Mouse (Mus musculus): ENCODE results near the gene Evi5. TPM values are rescaled to one million over a fixed set of nuclear protein-coding genes. Genes with fewer than 3 reads are reported as not detected.

The Evi5 gene
- total RNA-seq, 2 experiments from 2014 or later: 42.9 to 48.2 TPM

DNA sequence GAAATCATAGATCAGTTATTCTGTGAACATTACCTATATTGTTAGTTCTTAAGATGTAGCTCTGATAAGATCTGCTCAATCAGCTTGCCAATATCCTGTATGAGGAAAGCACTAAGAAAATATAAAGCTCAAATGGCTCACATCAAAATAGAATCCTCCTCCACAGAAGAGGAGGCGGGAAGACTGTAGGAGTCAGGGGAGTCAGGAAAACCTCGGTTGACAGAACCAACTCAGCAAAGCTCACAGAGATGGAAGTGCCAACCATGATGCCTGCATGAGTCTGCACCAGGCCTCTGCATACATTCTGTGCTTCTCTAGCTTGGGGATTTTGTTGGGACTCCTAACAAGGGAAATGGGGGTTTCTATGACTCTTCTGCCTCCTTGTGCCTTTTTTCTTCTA lies 73.7 kb downstream of the Evi5 start:
- no peak for DNase-seq

DNA sequence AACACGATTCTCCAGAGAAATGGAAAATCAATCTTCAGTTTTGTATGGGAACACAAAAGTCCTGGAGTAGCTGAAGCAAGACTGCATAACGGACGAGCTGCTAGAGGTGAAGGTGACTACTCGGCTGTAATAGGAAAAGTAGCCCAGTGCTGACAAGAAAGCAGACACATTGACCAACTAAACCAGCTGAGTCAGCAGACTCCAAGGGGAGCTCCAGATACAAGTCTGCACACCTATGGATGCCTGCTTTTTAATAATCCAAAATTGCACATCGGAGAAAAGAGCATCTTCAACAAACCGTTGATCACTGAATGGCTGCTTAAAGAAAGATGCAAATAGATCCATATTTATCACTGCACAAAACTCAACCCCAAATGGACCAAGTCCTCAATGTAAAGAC lies 76.6 kb downstream of the Evi5 start:
- no peak for DNase-seq

DNA sequence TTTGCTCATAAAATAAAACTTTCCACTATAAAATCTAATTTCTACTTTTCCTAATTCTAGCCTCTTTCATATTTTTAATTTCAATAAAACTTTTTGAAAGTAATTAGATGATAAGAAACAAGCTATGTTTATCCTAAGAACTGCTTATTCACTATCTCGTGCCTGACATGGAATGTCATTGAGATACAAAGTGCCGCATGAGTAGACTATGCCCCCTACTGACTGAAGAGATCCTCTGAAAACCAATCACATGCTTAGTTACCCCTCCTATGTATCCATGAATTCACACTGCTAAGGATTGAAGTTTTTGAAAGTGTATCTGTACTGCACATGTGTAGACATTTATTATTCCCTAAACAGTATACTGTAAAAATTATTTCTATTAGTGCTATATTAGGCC lies 81.0 kb downstream of the Evi5 start:
- DNase-seq: no peak

DNA sequence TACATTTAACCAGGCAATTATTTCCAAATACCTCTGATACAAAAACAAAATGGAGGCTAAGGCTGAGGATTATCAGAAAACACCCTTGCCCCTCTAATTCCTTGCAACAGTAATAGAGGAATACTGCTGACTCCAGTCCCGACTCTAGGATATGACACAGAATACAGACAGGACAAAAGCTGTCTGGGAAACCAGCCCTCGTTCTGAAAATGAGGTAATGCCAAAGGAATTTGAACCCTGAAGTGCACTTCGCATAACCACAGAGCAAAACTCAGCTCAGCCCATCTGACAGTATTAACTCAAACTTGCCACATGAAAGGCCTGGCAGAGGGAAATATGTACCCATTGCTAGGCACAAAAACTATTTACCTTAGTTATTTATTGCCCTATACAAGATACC lies 81.6 kb downstream of the Evi5 start:
- peak; percentile 35 for DNase-seq

DNA sequence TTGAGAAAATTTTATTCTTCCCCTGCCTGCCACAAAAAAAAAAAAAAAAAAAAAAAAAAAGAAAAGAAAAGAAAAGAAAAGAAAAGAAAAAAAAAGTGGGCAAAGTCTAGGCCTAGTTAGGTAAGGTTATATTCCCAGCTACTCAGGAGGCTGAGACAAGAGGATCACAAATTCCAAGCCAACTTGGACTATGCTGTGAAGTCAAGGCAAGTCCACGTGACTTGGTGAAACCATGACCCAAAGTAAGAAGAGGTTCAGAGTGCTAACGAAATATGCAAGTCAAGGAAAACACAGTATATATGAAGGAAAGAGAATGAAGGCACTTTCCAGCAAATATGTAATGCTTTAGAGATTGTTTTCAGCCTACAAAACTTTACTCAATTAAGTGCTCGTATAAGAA lies 82.4 kb downstream of the Evi5 start:
- no peak for DNase-seq

DNA sequence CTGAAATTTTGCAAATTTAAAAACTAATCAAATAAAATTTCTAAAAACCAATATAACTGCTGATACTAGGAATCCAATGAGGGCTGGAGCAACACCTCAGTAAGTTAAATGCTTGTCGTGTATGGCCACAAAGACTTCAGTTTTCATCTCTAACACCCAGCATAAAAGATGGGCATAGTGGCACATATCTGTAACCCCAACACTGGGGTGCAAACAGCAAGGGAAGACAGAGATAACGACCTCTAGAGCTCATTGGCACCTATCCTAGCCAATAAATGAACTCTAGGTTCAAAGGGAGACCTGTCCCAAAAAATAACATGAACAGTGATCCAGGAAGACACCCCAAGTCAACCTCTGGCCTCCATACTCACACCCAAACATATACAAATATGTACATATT lies 82.9 kb downstream of the Evi5 start:
- no peak for DNase-seq

DNA sequence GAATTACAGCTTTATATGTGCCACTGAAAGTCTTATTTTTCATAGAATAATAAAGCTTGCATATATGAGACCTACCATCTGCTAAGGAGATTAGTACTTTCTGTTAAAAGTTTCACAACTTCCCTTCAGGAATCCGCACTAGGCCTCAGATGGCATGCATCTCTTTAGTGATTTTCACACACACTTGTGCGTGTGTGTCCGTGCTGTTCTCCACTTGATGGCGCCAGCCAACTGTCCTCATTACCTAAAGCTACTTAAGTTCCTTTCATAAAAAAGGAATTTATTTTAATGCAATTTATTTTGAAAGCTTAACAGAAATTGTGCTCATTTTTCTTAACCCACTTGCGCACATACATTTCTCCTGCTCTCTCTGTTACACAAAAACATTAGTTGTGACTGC lies 85.4 kb downstream of the Evi5 start:
- DNase-seq: peak; percentile 31

DNA sequence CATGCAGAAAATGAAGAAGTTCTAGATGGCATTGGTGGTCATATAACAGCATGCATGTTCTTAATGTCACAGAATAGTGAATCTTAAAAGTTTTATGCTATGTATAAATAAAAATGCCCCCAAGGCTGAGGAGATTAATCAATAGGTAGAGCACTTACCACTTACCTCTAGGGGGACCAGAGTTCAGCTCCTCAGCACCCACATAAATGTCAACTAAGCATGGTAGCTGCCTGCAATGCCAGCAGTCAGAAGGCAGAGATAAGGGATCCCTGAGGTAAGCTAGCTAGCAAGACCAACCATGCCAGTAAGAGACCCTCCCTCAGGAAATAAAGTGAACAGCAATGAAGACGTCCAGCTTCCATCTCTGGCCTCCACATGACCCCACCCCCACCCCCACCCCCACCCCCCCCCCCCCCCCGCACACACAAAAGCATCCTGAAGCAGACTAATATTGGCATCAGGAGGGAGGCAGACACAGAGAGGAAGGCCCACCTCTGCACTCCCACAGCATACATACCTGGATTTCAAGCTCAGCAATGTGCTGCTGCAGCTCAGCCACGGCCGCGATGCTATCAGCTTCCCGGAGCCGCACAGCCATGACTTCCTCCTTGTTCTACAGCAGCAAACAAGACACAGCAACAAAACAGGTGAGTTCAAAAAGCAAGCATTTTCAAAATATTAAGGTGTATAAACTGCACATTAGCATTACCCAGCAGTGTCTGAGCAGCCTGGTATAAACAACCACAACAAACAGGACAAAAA lies 87.0 kb downstream of the Evi5 start:
- no peak for DNase-seq

DNA sequence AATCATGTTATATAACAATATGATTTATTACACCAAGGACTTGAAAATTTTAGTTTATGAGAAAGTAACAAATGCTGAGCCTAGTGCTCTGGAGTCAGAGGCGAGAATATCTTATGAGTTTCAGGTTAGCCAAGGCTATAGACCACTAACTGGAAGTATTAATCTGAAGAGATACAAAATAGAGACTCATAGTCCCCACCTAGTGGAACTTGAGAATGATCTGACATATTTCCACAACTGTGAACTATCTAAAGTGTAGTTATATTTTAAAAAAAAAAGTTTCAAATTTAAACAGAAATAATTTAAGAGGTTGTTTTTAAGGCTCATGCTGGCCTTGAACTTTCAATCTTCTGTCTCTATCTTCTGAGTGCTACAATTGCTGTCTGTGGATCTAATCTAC lies 92.5 kb downstream of the Evi5 start:
- DNase-seq: no peak

DNA sequence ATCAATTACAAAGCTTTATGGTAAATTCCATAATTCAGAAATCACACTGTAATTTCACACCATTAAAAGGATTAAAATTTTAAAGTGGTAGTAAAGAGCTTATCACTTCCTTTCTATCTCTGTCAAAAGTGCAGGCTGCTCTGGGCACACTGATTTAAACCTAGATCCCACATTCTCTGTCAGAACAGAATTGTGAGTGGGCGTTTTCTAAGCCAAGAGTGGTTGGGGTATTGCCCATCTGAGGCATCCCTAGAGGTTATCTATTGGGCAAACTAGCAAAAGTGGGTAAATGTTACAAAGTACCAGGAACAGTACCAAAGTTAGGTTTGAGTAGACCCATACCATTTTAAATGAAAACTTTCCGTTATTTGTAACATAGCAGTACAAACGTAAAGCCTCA lies 96.1 kb downstream of the Evi5 start:
- DNase-seq: no peak

DNA sequence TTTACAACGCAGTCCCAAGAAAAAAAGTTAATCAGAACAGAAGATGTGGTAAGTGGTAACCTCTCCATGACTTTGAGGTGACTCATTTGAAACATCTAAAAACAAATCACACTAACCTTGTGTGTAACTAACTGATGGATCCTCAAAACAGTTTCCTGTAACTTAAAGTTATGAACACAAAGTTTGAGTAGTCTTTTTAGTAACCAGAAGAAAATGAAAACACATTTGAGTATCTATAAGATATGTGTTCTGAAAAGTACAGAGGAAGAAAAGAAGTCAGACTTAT lies 97.4 kb downstream of the Evi5 start:
- no peak for DNase-seq

DNA sequence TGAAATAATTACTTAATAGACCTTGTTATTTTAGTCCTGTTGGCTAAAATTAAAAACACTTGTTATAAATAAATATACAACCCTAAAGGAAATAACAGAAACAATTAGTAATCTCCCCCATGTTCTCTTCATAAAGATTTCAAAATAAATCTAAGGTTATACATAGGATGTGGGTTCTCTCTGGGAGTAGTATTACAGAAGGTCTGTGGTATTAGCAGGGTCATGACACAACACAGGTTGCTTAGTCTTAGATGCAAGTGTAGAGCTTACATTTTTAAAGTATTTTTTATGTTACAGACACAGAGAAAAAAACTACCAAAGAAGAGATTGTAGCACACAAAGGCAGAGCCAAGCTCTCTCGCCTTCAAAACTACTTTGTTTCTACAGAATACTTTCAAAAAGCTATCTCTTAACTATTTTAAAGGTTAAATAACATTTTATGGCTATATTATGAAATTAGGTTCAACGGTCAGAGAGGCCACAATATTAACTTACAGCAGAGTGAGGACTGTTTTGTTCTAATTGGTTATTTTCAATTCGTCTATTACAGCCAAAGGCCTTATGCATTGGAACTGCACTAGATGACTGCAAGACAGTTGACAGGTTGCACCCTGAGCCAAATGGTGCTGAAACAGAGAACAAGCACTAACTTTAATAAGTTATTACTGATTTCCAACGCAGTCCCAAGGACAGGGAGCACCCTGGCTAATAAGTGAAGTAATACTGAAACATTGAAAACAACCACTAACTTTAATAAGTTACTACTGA lies 97.9 kb downstream of the Evi5 start:
- DNase-seq: no peak

DNA sequence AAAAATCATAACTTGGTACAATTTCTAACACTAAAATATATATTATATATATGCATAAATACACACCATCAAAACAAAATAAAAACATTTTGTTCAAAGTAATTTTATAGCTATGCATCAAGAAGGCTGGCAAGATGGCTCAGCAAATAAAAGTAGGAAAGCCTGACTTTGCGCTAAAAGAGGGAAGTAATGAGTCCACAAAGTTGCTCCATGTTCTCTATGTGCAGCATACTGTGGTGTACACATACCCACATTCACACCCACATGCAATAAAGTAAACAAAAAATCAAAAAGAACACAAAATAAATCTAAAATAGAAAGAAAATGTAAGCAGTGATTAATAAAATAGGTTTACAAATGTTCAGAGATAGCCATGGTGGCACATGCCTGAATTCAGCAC lies 99.0 kb downstream of the Evi5 start:
- DNase-seq: no peak

DNA sequence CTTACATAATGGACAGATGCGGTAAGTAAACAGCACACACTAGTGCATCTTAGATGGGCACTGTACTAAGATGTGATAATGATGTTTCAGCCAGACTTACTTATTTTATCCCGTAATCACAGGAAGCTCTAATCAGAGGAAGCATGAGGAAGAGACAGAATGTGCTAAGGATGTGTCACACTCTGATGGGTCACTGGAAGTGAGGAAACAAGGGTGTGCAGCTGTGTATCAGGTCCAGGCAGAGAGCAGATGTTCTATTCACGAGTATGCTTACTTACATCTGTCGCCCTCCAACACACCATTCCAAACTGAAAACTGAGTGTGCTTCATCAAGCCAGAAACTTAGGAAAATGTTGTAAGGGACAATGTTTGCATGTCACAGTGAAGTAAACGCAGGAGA lies 102.9 kb downstream of the Evi5 start:
- no peak for DNase-seq

DNA sequence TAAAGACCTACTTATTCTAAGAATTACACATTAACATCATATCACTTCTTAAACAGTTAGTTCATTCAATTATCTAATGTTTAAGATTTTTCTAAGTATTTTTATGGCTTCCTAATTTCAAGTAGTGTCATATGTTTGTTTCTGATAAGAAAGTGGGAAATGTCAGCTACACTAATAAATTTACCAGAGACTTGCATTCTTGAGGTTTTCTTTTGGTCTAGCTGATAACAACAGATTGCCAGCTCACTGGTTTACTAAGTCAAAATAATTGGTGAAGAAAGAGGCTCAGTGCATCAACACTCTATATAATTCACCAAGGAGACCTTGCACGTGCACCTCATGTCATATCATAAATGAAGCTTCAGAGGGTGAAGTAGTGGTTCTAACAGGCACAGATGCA lies 106.7 kb downstream of the Evi5 start:
- DNase-seq: no peak

DNA sequence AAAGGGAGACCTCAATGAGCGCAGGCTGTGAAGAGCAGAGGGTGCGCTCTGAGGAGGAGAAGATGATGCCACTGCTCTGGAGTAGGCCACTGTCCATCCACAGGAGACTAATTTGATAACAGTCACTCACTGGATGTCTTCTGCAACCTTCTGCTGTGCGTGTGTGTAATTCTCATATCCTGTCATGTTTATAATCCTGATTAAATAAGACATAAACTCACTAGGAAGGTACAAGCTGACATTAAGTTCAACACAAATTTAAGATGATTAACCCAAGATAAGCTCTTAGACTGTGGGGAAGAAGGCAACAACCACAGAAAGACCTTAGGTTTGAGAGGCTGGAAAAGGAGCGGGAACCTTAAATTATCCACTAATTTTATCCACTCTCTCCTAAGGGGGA lies 109.0 kb downstream of the Evi5 start:
- DNase-seq: no peak

DNA sequence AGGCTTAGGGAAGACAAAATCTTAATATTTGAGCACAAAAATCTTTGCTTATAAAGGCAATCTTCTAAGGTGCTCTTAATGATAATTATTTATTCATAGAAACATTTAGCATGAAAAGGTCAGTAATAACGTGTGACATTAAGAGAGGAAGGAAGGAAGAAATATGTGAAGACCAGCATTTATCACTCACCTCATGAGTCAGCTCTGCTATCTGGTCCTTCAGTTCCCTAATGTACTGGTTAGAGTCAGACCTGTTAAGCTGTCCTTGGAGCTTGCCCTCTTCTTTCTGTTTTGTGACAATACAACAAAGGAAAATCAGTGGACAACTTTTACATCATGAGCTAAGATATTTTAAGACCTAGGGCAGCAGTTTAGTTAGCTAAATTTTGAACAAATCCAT lies 110.4 kb downstream of the Evi5 start:
- DNase-seq: no peak

DNA sequence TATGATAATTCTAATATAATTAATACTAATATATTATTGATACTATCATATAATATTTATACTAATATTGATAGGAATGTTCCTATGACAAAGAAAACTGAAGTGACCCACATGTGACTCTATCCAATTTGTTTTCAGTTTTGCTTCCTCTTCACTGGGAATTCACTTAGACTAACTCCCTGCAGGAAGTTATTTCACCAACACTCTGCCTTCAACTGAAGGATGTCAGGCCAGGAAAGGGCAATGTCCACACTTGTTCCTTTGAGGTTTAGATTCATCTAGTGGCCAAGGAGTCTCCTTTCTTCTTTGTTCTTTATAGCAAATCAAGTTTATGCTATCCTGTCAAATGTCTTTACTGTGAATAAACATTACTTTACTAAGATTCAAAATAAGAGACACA lies 111.2 kb downstream of the Evi5 start:
- DNase-seq: no peak

DNA sequence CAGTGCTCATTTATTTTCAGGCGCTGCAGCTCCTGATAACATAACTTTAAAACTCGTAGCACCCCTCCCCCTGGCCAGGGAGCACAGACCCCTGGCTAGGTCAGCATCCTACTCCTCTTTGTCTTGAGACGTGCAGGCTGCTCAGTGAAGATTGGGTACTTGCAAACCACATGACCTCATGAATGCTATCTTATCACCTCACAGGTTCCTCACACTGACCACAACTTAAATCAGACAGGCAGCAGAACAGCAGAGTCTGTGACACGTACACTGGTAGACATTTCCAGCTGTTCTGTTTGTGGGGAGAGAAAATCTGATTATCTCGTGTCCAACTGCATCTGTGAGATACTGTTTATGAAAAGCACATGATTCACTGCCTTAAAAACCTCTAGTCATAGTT lies 115.8 kb downstream of the Evi5 start:
- DNase-seq: no peak

DNA sequence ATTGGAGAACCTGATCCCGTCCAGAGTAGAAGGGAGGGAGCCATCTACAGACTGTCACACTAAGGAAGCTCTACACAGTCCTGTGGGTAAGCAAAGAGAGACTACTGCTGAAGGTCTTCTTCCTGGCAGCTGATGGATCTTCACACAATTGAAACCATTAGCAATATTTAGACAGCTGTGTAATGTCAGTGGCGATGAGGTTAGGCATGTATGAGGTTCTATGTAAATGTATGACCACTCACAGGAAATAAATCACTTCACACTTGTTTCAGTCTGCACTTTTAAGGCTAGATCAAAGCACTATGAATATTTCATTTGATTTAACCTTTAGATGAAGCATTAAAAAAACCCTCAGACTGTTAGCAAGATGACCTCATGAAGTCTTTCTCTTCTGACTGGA lies 118.8 kb downstream of the Evi5 start:
- DNase-seq: no peak

DNA sequence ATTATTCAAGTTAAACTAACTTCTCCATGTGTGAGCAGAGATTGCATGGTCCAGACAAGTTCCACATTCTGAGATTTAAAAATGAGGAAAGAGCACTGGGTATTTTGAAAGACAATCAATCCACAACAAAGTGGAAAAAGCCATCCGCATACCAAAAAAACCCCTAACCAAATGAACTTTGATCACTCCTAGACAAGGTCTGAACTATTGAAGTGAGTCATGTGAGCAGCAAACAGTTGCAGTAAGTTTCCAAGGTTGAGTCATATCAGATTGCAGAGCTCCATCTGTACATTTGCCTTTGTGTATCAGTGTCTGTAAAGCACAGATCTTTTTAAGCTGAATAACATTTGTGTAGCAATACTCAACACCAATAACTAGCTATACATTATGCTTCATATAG lies 120.2 kb downstream of the Evi5 start:
- no peak for DNase-seq

DNA sequence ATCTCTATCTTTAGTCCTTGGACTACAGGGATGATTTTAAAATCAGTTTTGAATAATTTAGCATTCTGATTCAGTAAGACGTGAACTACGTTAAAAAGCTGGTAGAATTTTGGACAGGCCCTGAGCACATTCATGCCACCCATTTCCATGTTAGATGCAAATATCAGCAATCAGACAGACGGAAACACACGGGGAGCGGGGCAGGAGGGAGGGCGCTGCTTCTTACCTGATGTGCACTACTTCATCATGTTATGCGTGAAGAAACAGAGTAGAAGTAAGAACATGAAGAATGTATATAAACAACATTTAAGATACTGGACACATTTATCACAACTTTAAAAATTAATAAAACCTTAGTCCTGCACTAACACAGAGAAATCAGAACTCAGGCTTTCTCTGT lies 121.3 kb downstream of the Evi5 start:
- DNase-seq: no peak

DNA sequence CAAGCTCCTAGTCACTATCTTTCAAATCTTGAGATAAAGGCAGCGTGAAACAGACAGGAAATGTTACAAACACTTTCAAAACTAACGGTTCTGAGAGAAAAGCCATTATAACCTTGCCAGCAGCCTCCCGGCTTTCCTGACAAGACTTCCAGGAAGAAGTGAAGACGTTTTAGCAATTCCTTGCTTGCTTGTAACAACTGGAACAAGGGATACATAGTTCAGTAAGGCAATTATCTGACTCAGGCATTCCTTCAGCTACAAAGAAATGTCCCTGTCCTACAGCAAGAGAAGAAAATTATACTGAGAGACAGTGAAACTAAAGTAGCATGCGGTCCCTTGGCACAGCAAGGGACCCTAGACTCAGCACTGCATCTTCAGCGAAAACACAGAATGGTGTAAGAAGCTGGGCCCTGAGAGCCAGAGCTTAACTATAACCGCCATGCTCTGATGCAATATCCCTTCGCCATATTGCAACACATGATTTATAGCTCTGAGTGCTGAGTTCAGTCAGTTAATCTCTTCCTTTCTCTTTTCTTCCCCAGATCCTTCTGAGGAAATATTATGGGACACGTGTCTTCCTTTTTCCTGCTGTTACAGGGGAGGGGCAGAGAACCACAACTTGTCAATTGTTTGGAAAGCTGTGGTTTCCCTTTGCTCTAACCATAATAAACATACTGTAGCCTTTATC lies 125.5 kb downstream of the Evi5 start:
- DNase-seq: no peak

DNA sequence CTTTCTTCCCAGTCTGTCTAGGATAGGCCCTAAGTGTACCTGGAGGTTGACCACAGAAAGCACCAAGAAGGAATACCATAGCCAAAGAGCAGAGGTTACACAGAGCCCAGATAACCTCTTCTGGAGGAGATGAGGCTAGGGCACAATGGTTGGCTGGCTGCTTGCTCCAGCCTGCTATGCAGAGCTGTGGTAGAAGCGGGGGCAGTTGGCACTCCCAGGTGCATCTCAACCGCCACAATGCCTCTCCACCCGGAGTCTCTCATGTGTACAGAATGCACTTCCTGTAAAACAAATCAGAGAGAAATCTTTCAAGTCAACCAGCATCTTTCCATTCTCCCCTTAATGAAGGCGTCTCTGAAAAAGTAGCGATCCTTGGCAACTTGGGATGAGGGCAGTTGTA lies 135.9 kb downstream of the Evi5 start:
- DNase-seq: no peak

All from heart, postnatal 4 days (tissue).